8 mouse cellular contexts compared by ENCODE assay signal in genomic region chr11:98746855-98747693, GRCm38 (mm10). TPM values are rescaled to one million over a fixed set of nuclear protein-coding genes. Genes with fewer than 3 reads are reported as not detected.
DNase-seq lines count a peak whose midpoint lies in the region; ATAC-seq and TF ChIP-seq lines count a peak whose summit lies in the region.

No protein-coding gene starts in this region.

- TF ChIP-seq CTCF in intestine, postnatal 0 days (IDR thresholded peaks at IDR 0.05; ENCODE audit: low read depth), result no peak

- ATAC-seq in intestine, postnatal 0 days, result peak; percentile 25
- ATAC-seq in megakaryocyte-erythroid progenitor cell, adult 5-6 weeks (replicated peaks; ENCODE audit: low FRiP score, low TSS enrichment, poor library complexity, severe bottlenecking), result peak; percentile 40

- 0 out of 2 replicates have a peak overlapping the region, but pooled peaks have one; percentile 17 for H3K9ac ChIP-seq in intestine, postnatal 0 days (ENCODE audit: low read depth, low read length)

- H3K4me3 ChIP-seq in intestine, postnatal 0 days (ENCODE audit: low read depth, low read length), result peak overlapping the region; percentile 26

- peak overlapping the region; percentile 89 for H3K27ac ChIP-seq in intestine, postnatal 0 days (ENCODE audit: low read depth, low read length)

- no peaks in the 10 kb centered on the region for H3K9me3 ChIP-seq in intestine, postnatal 0 days (ENCODE audit: control insufficient read depth)

- intact Hi-C loops in left cerebral cortex, postnatal 36 days (cut with DNase I), result loop anchor here (2.0 kb wide), 1 partner anchor 36 kb away; no protein-coding TSS in a partner anchor

- H3K4me1 ChIP-seq in intestine, postnatal 0 days (replicated peaks; ENCODE audit: control insufficient read depth, insufficient read depth, low read length), result peaks cover 45% of the 10 kb centered on the region

- peak overlapping the region; percentile 58 for H3K4me2 ChIP-seq in intestine, postnatal 0 days (replicated peaks; ENCODE audit: low read depth)

- no peaks in the 10 kb centered on the region for H3K36me3 ChIP-seq in intestine, postnatal 0 days (ENCODE audit: control insufficient read depth, insufficient read depth)

- no peaks in the 10 kb centered on the region for H3K27me3 ChIP-seq in intestine, postnatal 0 days (replicated peaks; ENCODE audit: control insufficient read depth, insufficient read depth, low read length)

- DNase-seq in 3T3-L1 (ENCODE audit: low read depth, low spot score), result peak; percentile 70
- peak; percentile 71 to 75 for DNase-seq in adrenal gland, adult 18-20 months (ENCODE audit: low spot score in 2 of 2)
- peak; percentile 91 for DNase-seq in embryo, embryonic 11 days
- peak; percentile 99 for DNase-seq in heart, adult 11 months
- DNase-seq in left cerebral cortex, postnatal 36 days (ENCODE audit: low spot score in 2 of 2), result peak; percentile 92 to 95
- peak; percentile 96 for DNase-seq in skeletal muscle tissue, adult 2 months (ENCODE audit: low read depth, low spot score)

- under 1% methylated on average over 19 of the region's 19 CpGs for WGBS in intestine, postnatal 0 days

RNA-seq across cellular contexts. Expression of gene Thra, which starts 6.6 kb away (rescaled TPM):
- 10 to 100 TPM; 90.2 to 91.0 TPM for total RNA-seq in adrenal gland, adult 18-20 months (2021)
- polyA plus RNA-seq in intestine, postnatal 0 days (2015; fragmentation: Nextera tagmentation; extraction: Ambion mirVana), result 32.4 and 39.1 TPM in 2 replicates
- 100 to 1,000 TPM; 718 to 779 TPM for total RNA-seq in left cerebral cortex, postnatal 36 days (2021)
- 47.5 and 51.0 TPM in 2 replicates for total RNA-seq in megakaryocyte-erythroid progenitor cell, adult 5-6 weeks (2014; fragmentation: Nextera tagmentation)
- 20.4 and 23.3 TPM in 2 replicates for total RNA-seq in megakaryocyte-erythroid progenitor cell, adult 5-6 weeks (2017)

RNA-seq across cellular contexts. Expression of gene Med24, which starts 17.8 kb away (rescaled TPM):
- 10 to 100 TPM; 46.1 to 49.2 TPM for total RNA-seq in adrenal gland, adult 18-20 months (2021)
- polyA plus RNA-seq in intestine, postnatal 0 days (2015; fragmentation: Nextera tagmentation; extraction: Ambion mirVana), result 14.7 and 18.5 TPM in 2 replicates
- total RNA-seq in left cerebral cortex, postnatal 36 days (2021), result 100 to 1,000 TPM; 123 to 133 TPM
- 62.2 and 78.6 TPM in 2 replicates for total RNA-seq in megakaryocyte-erythroid progenitor cell, adult 5-6 weeks (2014; fragmentation: Nextera tagmentation)
- 30.1 and 42.7 TPM in 2 replicates for total RNA-seq in megakaryocyte-erythroid progenitor cell, adult 5-6 weeks (2017)

RNA-seq across cellular contexts. Expression of gene Nr1d1, which starts 28.1 kb away (rescaled TPM):
- total RNA-seq in adrenal gland, adult 18-20 months (2021), result 100 to 1,000 TPM; 226 to 232 TPM
- polyA plus RNA-seq in intestine, postnatal 0 days (2015; fragmentation: Nextera tagmentation; extraction: Ambion mirVana), result 4.1 and 5.1 TPM in 2 replicates
- total RNA-seq in left cerebral cortex, postnatal 36 days (2021), result 100 to 1,000 TPM; 117 to 141 TPM
- total RNA-seq in megakaryocyte-erythroid progenitor cell, adult 5-6 weeks (2014; fragmentation: Nextera tagmentation), result 4.1 and 8.0 TPM in 2 replicates
- 0.34 and 1.3 TPM in 2 replicates for total RNA-seq in megakaryocyte-erythroid progenitor cell, adult 5-6 weeks (2017)

RNA-seq across cellular contexts. Expression of gene Csf3, which starts 46.0 kb away (rescaled TPM):
- total RNA-seq in adrenal gland, adult 18-20 months (2021), result not detected
- 0.08 TPM in 1 of 2 replicates, not detected in the other for polyA plus RNA-seq in intestine, postnatal 0 days (2015; fragmentation: Nextera tagmentation; extraction: Ambion mirVana)
- not detected for total RNA-seq in left cerebral cortex, postnatal 36 days (2021)
- total RNA-seq in megakaryocyte-erythroid progenitor cell, adult 5-6 weeks (2014; fragmentation: Nextera tagmentation), result not detected in 2 replicates
- not detected in 2 replicates for total RNA-seq in megakaryocyte-erythroid progenitor cell, adult 5-6 weeks (2017)

RNA-seq across cellular contexts. Expression of gene Msl1, which starts 48.2 kb away (rescaled TPM):
- 10 to 100 TPM; 82.3 to 97.4 TPM for total RNA-seq in adrenal gland, adult 18-20 months (2021)
- 12.6 and 15.1 TPM in 2 replicates for polyA plus RNA-seq in intestine, postnatal 0 days (2015; fragmentation: Nextera tagmentation; extraction: Ambion mirVana)
- 100 to 1,000 TPM; 169 to 193 TPM for total RNA-seq in left cerebral cortex, postnatal 36 days (2021)
- total RNA-seq in megakaryocyte-erythroid progenitor cell, adult 5-6 weeks (2014; fragmentation: Nextera tagmentation), result 58.6 and 74.8 TPM in 2 replicates
- total RNA-seq in megakaryocyte-erythroid progenitor cell, adult 5-6 weeks (2017), result 57.8 and 68.3 TPM in 2 replicates

Comparison
In these comparisons a context has a peak if more than half of its experiments do, and no peak if none do; other contexts are left out.
1. Peak in every context shown above with its lines: DNase-seq, ATAC-seq, H3K4me3 ChIP-seq and H3K27ac ChIP-seq.
2. RNA of gene Thra, which starts 6.6 kb away (total RNA-seq): 718 to 779 TPM in left cerebral cortex, postnatal 36 days; 90.2 to 91.0 TPM in adrenal gland, adult 18-20 months and 20.4 to 51.0 TPM in megakaryocyte-erythroid progenitor cell, adult 5-6 weeks; every median in the first group is over 4 times any median in the second.
3. RNA of gene Nr1d1, which starts 28.1 kb away (total RNA-seq): 226 to 232 TPM in adrenal gland, adult 18-20 months and 117 to 141 TPM in left cerebral cortex, postnatal 36 days; 0.34 to 8.0 TPM in megakaryocyte-erythroid progenitor cell, adult 5-6 weeks; every median in the first group is over 10 times any median in the second.